Mouse (Mus musculus) ES-E14 (cell line): ENCODE data around the gene Dhx9. TPM values are rescaled to one million over a fixed set of nuclear protein-coding genes. Genes with fewer than 3 reads are reported as not detected.

Experiments used
- DNase-seq: peaks from one replicate; pipeline ENCODE4 v3.0.0-alpha.2; 2013; ENCODE audit warnings: low read depth, low spot score
- H3K27ac ChIP-seq: 2 replicates; pipeline ENCODE4 v1.5.1; 2012; ENCODE audit warnings: low read depth, mild to moderate bottlenecking, low read length, moderate library complexity, mixed read lengths; ENCODE audit not compliant: poor library complexity, insufficient read depth, severe bottlenecking
- H3K36me3 ChIP-seq: 2 replicates; pipeline ENCODE4 v1.6.1; 2012; ENCODE audit warnings: mild to moderate bottlenecking, low read length, moderate library complexity, mixed read lengths; ENCODE audit not compliant: control insufficient read depth, poor library complexity, insufficient read depth, severe bottlenecking
- H3K4me1 ChIP-seq, 2 experiments: fragments of 150-350 bp in 1 of 2; sonication (generic) in 1 of 2; 2 replicates each; pipeline ENCODE4 v1.6.1; 2012; ENCODE audit warnings: low read length in 2 of 2, mild to moderate bottlenecking in 1 of 2, mixed read lengths in 1 of 2; ENCODE audit not compliant: control insufficient read depth in 2 of 2, insufficient read depth in 2 of 2, poor library complexity in 1 of 2
- H3K4me3 ChIP-seq, 2 experiments: fragments of 150-350 bp in 1 of 2; sonication (generic) in 1 of 2; 2 replicates each; pipeline ENCODE4 v1.5.1; 2012; ENCODE audit warnings: low read length in 2 of 2, low read depth in 1 of 2, mild to moderate bottlenecking in 1 of 2, mixed read lengths in 1 of 2; ENCODE audit not compliant: insufficient read depth in 1 of 2, poor library complexity in 1 of 2, severe bottlenecking in 1 of 2
- H3K9ac ChIP-seq: 2 replicates; pipeline ENCODE4 v1.6.1; 2012; ENCODE audit warnings: low read depth, mild to moderate bottlenecking, low read length, mixed read lengths; ENCODE audit not compliant: poor library complexity, insufficient read depth, severe bottlenecking
- H3K9me3 ChIP-seq: fragments of 150-350 bp; sonication (generic); 2 replicates; pipeline ENCODE4 v1.6.1; 2012; ENCODE audit warnings: low read depth, mild to moderate bottlenecking, low read length; ENCODE audit not compliant: control insufficient read depth, insufficient read depth
- CHD2 ChIP-seq: IDR thresholded peaks from 2 replicates; pipeline ENCODE4 v1.6.1; 2014; ENCODE audit warnings: mild to moderate bottlenecking, low read depth, low read length, inconsistent platforms
- HCFC1 ChIP-seq: IDR thresholded peaks from 2 replicates; pipeline ENCODE4 v1.6.1; 2012; ENCODE audit warnings: low read length, inconsistent platforms, borderline replicate concordance; ENCODE audit not compliant: insufficient read depth
- MAFK ChIP-seq: IDR thresholded peaks from 2 replicates; pipeline ENCODE4 v1.6.1; 2014; ENCODE audit warnings: mild to moderate bottlenecking, low read depth, low read length, inconsistent platforms; ENCODE audit not compliant: insufficient read depth
- ZC3H11A ChIP-seq: IDR thresholded peaks from 2 replicates; pipeline ENCODE4 v1.6.1; 2012; ENCODE audit warnings: low read depth, mild to moderate bottlenecking, inconsistent platforms, low read length, borderline replicate concordance
- ZNF384 ChIP-seq: IDR thresholded peaks from 2 replicates; pipeline ENCODE4 v1.6.1; 2012; ENCODE audit warnings: low read depth, low read length, inconsistent platforms
- in situ Hi-C, 2 experiments: fragments of 600-800 bp; cut with MboI; formaldehyde crosslinking; loops; one replicate each; pipeline ENCODE4 v1.15.1; 2025; ENCODE audit warnings: low sequenced_read_pairs in 2 of 2, inconsistent platforms in 1 of 2; ENCODE audit not compliant: unreplicated experiment in 2 of 2
- total RNA-seq: library from RNA; depleted of rRNA; stranded (reverse); fragments of 300-350 nt; gene quantifications from 2 replicates; pipeline ENCODE4 v1.2.3, GENCODE M21; 2012

Dhx9 gene
- total RNA-seq, 1 experiment: 160 TPM

- in situ Hi-C loops: loop anchor here in 1 of 2 experiments (10.0 kb wide), 1 partner anchor 601 kb away; no protein-coding TSS in a partner anchor
- no peak for DNase-seq
- Histone ChIP-seq H3K9ac (no peak overlapping the region), H3K9me3 (no peaks in the 10 kb centered on the region), H3K4me1 (peaks cover 0 to 7% of the 10 kb centered on the region in 2 experiments; a peak in 2 of 4 replicates), H3K27ac (no peak overlapping the region; the same call in 1 of the 2 replicates), H3K4me3 (no peak overlapping the region), H3K36me3 (peaks cover 35% of the 10 kb centered on the region)
- TF ChIP-seq ZC3H11A: no peak
- no peak for TF ChIP-seq MAFK
- TF ChIP-seq ZNF384: no peak
- TF ChIP-seq HCFC1: no peak
- no peak for TF ChIP-seq CHD2
Measured at GRCm38 (mm10) chr1:153456137-153456536, 31.3 kb downstream of the Dhx9 start.

DNA sequence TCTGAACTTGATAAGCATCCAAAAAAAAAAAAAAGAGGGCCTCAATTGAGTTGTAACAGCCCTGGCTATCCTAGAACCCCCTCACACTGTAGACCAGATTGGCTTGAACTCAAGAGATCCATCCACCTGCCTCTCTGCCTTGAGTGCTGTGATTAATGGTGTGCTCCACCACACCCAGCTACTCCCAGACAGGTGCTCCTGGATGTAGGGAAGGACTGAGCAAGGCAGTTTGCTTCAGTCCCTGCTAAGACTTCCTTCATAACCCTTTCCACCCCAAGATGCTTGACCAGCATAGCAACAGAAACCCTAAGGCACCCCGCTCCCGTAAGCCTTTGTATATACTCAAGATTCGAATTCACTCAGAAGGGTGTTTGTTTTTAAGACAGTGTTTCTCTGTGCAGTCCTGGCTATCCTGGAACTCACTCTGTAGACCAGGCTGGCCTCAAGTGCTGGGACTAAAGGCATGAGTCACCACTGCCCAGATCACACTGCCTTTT is 34.3 kb downstream of the Dhx9 start:
- peak; percentile 28 for DNase-seq
- Histone ChIP-seq H3K9me3 (no peaks in the 10 kb centered on the region), H3K27ac (0 out of 2 replicates have a peak overlapping the region, but pooled peaks have one; percentile 24), H3K4me3 (no peak overlapping the region), H3K9ac (no peak overlapping the region), H3K4me1 (peaks cover 0 to 5% of the 10 kb centered on the region in 2 experiments; a peak in 1 of 4 replicates), H3K36me3 (peaks cover 14% of the 10 kb centered on the region)
- TF ChIP-seq MAFK (no peak), ZNF384 (peak; percentile 43; the same call in 1 of the 2 replicates)
- in situ Hi-C loops: loop anchor here in 1 of 2 experiments (10.0 kb wide), 1 partner anchor 598 kb away; no protein-coding TSS in a partner anchor

DNA sequence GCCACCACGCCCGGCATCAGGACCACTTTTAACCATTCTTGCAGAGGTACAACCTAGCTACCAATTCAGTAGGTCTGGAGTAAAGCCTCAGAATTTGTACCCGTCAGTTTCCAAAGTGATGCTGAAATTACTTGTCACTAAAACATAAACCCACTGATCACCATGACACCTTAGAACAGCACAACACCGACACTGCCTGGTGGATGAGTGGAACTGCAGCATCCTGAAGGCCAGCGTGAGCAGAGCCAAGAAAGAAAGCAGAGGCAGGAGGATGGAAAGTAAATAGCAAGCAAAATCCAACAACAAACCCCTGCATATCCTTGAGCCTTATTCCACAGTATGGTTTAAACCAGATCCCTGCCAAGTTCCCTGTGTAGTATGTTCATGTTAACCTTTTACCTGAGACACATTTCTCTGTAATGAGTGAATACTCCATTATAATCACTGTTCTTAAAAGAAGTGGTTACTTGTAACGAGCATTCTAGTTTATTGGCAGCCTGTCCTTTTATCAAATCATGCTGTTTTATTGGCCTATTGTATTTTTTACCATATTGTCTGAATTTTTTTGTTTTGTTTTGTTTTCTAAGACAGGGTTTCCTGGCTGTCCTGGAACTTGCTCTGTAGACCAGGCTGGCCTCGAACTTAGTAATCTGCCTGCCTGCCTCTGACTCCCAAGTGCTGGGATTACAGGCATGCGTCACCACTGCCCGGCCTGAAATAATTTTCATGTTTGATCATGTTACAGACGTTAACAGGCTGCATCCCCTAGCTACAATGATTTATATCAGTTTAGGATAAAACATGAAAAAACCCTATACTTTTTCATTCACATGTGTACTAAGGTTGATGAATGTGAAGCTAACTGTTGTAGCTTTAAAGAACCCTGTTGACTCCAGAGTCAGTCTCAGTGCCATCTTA is 36.0 kb downstream of the Dhx9 start:
- TF ChIP-seq ZC3H11A (no peak), ZNF384 (no peak), MAFK (no peak), HCFC1 (no peak), CHD2 (no peak)
- Histone ChIP-seq H3K36me3 (peaks cover 7% of the 10 kb centered on the region), H3K27ac (no peak overlapping the region), H3K9ac (no peak overlapping the region), H3K4me3 (no peak overlapping the region), H3K9me3 (no peaks in the 10 kb centered on the region), H3K4me1 (peaks cover 0 to 4% of the 10 kb centered on the region in 2 experiments; a peak in 1 of 4 replicates)
- in situ Hi-C loops: loop anchor here in 1 of 2 experiments (10.0 kb wide), 1 partner anchor 597 kb away; no protein-coding TSS in a partner anchor
- peak; percentile 43 for DNase-seq

GRCm38 (mm10) chr1:153446120-153446831 is 41.2 kb downstream of the Dhx9 start:
- Histone ChIP-seq H3K36me3 (no peaks in the 10 kb centered on the region), H3K4me1 (no peaks in the 10 kb centered on the region), H3K9me3 (no peaks in the 10 kb centered on the region), H3K27ac (no peak overlapping the region), H3K9ac (no peak overlapping the region), H3K4me3 (no peak overlapping the region)
- in situ Hi-C loops: no loop called here
- no peak for DNase-seq
- no peak for TF ChIP-seq HCFC1
- TF ChIP-seq MAFK: no peak
- TF ChIP-seq CHD2: no peak
- no peak for TF ChIP-seq ZNF384
- TF ChIP-seq ZC3H11A: no peak
